Mouse (Mus musculus) naive thymus-derived CD4-positive, alpha-beta T cell, adult 2 months (primary cell): ENCODE measurements around the gene Donson.
"Not testable (repeated sequence)": the region's sequence is repeated elsewhere in the genome, so short reads cannot be mapped to it uniquely, and the experiment has no call there.

Experiments used
- DNase-seq: peaks from one replicate; pipeline ENCODE4 v3.0.0-alpha.2; 2011; ENCODE audit warnings: low read depth

Gene Donson

GRCm38 (mm10) chr16:91688023-91688618 lies 449 bp downstream of the Donson start:
- no peak for DNase-seq

GRCm38 (mm10) chr16:91686369-91686768 lies 2.2 kb downstream of the Donson start:
- DNase-seq = no peak

GRCm38 (mm10) chr16:91685526-91685925 lies 3.0 kb downstream of the Donson start:
- DNase-seq = peak; percentile 91

GRCm38 (mm10) chr16:91680656-91681055 lies 7.9 kb downstream of the Donson start:
- DNase-seq = no peak

GRCm38 (mm10) chr16:91678147-91678911 lies 10.2 kb downstream of the Donson start:
- no peak for DNase-seq

GRCm38 (mm10) chr16:91674500-91674899 lies 14.1 kb downstream of the Donson start:
- no peak for DNase-seq

GRCm38 (mm10) chr16:91663795-91664194 lies 24.8 kb downstream of the Donson start:
- DNase-seq = no peak

- no peak for DNase-seq
These were observed 26.2 kb downstream of the Donson start for GRCm38 (mm10) chr16:91662336-91662735.

- no peak for DNase-seq
These were observed 27.2 kb downstream of the Donson start for GRCm38 (mm10) chr16:91661397-91661796.

GRCm38 (mm10) chr16:91659798-91660197 lies 28.8 kb downstream of the Donson start:
- DNase-seq = no peak

GRCm38 (mm10) chr16:91658471-91658870 lies 30.1 kb downstream of the Donson start:
- no peak for DNase-seq

GRCm38 (mm10) chr16:91657285-91657684 lies 31.3 kb downstream of the Donson start:
- DNase-seq = no peak

GRCm38 (mm10) chr16:91655285-91655684 lies 33.3 kb downstream of the Donson start:
- no peak for DNase-seq

GRCm38 (mm10) chr16:91652191-91652590 lies 36.4 kb downstream of the Donson start:
- no peak for DNase-seq

GRCm38 (mm10) chr16:91649781-91650180 lies 38.8 kb downstream of the Donson start:
- DNase-seq = no peak

GRCm38 (mm10) chr16:91649246-91649645 lies 39.3 kb downstream of the Donson start:
- no peak for DNase-seq

GRCm38 (mm10) chr16:91648220-91648550 lies 40.4 kb downstream of the Donson start:
- no peak for DNase-seq

- DNase-seq = peak; percentile 97
These were observed 40.9 kb downstream of the Donson start, which contains the start of gene Son for GRCm38 (mm10) chr16:91647461-91648219. Son (plus strand) TSS chr16:91647506.

- peak; percentile 92 for DNase-seq
These were observed 41.7 kb downstream of the Donson start, which contains the start of gene Gart for GRCm38 (mm10) chr16:91646681-91647419. Gart (minus strand) TSS chr16:91646952.

GRCm38 (mm10) chr16:91645995-91646602 lies 42.5 kb downstream of the Donson start:
- DNase-seq = peak; percentile 83

- DNase-seq = not testable (repeated sequence)
These were observed 43.1 kb downstream of the Donson start for GRCm38 (mm10) chr16:91645420-91645819.

GRCm38 (mm10) chr16:91644901-91645300 lies 43.7 kb downstream of the Donson start:
- DNase-seq = no peak
